Mouse (Mus musculus): ENCODE measurements around the gene Clip1. TPM values are rescaled to one million over a fixed set of nuclear protein-coding genes. Genes with fewer than 3 reads are reported as not detected.

Gene Clip1
- polyA plus RNA-seq, 1 experiment from 2014 or later, result 12.2 TPM

DNA sequence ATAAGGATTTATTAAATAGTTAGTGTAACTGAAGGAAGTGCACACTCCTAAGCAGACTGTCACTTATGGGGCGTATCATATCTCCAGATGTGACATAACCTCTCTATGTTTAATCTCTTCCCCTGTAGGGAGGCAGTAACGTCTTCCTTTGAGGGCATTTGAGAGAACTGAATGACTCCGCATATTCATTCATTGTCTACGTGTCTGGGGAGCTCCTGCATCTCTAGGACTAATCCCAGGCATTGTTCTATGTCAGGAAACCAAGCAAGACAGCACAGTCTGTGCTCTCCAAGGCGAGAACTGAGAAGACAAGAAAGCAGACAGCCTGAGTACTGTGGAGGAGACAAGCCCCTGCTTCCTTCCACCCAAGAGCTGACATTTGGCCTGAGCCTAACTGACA lies 29.5 kb downstream of the Clip1 start:
- no peaks in the 10 kb centered on the region for H3K9me3 ChIP-seq (ENCODE audit: low read length)
- peaks cover 16% of the 10 kb centered on the region; the same call in 1 of the 2 replicates for H3K36me3 ChIP-seq (replicated peaks; ENCODE audit: insufficient read depth, low read length)
- DNase-seq (no peak), ATAC-seq (peak; percentile 68)
- WGBS (ENCODE audit: insufficient replicate concordance), result 42% methylated on average over 5 of the region's 5 CpGs
- peaks cover 5% of the 10 kb centered on the region; the same call in 1 of the 2 replicates for H3K4me1 ChIP-seq (ENCODE audit: insufficient read depth)
- H3K4me2 ChIP-seq (ENCODE audit: low read depth, low read length), result no peak overlapping the region
- H3K9ac ChIP-seq (replicated peaks), result no peak overlapping the region
- H3K27me3 ChIP-seq (ENCODE audit: insufficient read depth, low read length), result no peaks in the 10 kb centered on the region
- H3K4me3 ChIP-seq (ENCODE audit: low read depth, low read length), result no peak overlapping the region
- TF ChIP-seq EP300 (IDR thresholded peaks at IDR 0.05; ENCODE audit: low read depth) (peak; percentile 63), CTCF (IDR thresholded peaks at IDR 0.05; ENCODE audit: low read depth) (no peak)
- H3K27ac ChIP-seq (ENCODE audit: low read depth), result no peak overlapping the region

GRCm38 (mm10) chr5:123653287-123653801 lies 31.1 kb downstream of the Clip1 start:
- 78% methylated on average over 11 of the region's 11 CpGs for WGBS (ENCODE audit: insufficient replicate concordance)
- Histone ChIP-seq H3K9ac (replicated peaks) (no peak overlapping the region), H3K27ac (ENCODE audit: low read depth) (no peak overlapping the region), H3K4me1 (ENCODE audit: insufficient read depth) (peaks cover 5% of the 10 kb centered on the region; the same call in 1 of the 2 replicates), H3K27me3 (ENCODE audit: insufficient read depth, low read length) (no peaks in the 10 kb centered on the region), H3K4me3 (ENCODE audit: low read depth, low read length) (no peak overlapping the region), H3K4me2 (ENCODE audit: low read depth, low read length) (no peak overlapping the region), H3K9me3 (ENCODE audit: low read length) (no peaks in the 10 kb centered on the region), H3K36me3 (replicated peaks; ENCODE audit: insufficient read depth, low read length) (peaks cover 16% of the 10 kb centered on the region; the same call in 1 of the 2 replicates)
- TF ChIP-seq EP300 (IDR thresholded peaks at IDR 0.05; ENCODE audit: low read depth), result no peak
- TF ChIP-seq CTCF (IDR thresholded peaks at IDR 0.05; ENCODE audit: low read depth), result no peak
- ATAC-seq, result no peak
- DNase-seq, result no peak

- 40% methylated on average over 2 of the region's 2 CpGs for WGBS (ENCODE audit: insufficient replicate concordance)
- DNase-seq, result no peak
Measured at GRCm38 (mm10) chr5:123650825-123651224, 33.6 kb downstream of the Clip1 start.

DNA sequence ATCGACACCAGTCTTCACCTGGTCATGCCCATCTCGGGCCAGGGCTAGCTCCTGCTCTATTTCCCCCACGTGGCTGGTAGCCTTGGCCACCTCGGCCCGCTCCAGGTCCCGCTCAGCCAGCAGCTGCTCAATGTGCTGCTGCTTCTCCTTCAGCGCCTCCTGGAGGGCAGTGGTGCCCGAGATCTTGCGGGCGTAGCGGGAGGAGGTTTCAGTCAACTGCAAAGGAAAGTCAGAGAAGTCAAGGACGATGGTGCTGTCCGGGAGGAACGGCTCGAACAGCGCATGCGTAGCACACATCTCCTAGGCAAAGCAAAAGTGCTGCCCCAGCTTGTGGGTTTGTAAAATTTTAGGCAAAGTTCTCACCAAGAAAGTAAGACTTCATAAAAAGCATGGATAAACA lies 42.0 kb downstream of the Clip1 start:
- Histone ChIP-seq H3K4me1 (ENCODE audit: insufficient read depth) (no peaks in the 10 kb centered on the region), H3K27ac (ENCODE audit: low read depth) (no peak overlapping the region), H3K4me3 (ENCODE audit: low read depth, low read length) (no peak overlapping the region), H3K9me3 (ENCODE audit: low read length) (no peaks in the 10 kb centered on the region), H3K4me2 (ENCODE audit: low read depth, low read length) (no peak overlapping the region), H3K27me3 (ENCODE audit: insufficient read depth, low read length) (no peaks in the 10 kb centered on the region), H3K36me3 (replicated peaks; ENCODE audit: insufficient read depth, low read length) (peaks cover 30% of the 10 kb centered on the region), H3K9ac (replicated peaks) (no peak overlapping the region)
- 86% methylated on average over 17 of the region's 17 CpGs for WGBS (ENCODE audit: insufficient replicate concordance)
- ATAC-seq (no peak), DNase-seq (no peak)
- TF ChIP-seq EP300 (IDR thresholded peaks at IDR 0.05; ENCODE audit: low read depth), result no peak
- TF ChIP-seq CTCF (IDR thresholded peaks at IDR 0.05; ENCODE audit: low read depth), result 0 out of 2 replicates have a peak, but pooled peaks have one; percentile 13

More at GRCm38 (mm10) chr5:123650825-123651224, 33.6 kb downstream of the Clip1 start:
- no peak overlapping the region for H3K27ac ChIP-seq (ENCODE audit: low read depth)
- TF ChIP-seq CTCF (IDR thresholded peaks at IDR 0.05; ENCODE audit: low read depth) (peak; percentile 20; the same call in 1 of the 2 replicates), EP300 (IDR thresholded peaks at IDR 0.05; ENCODE audit: low read depth) (no peak)
- H3K27me3 ChIP-seq (ENCODE audit: insufficient read depth, low read length), result no peaks in the 10 kb centered on the region
- H3K4me3 ChIP-seq (ENCODE audit: low read depth, low read length), result no peak overlapping the region
- no peak overlapping the region for H3K4me2 ChIP-seq (ENCODE audit: low read depth, low read length)
- H3K4me1 ChIP-seq (ENCODE audit: insufficient read depth), result no peaks in the 10 kb centered on the region
- ATAC-seq, result no peak
- H3K36me3 ChIP-seq (replicated peaks; ENCODE audit: insufficient read depth, low read length), result peaks cover 26% of the 10 kb centered on the region
- H3K9me3 ChIP-seq (ENCODE audit: low read length), result no peaks in the 10 kb centered on the region
- no peak overlapping the region for H3K9ac ChIP-seq (replicated peaks)

GRCm38 (mm10) chr5:123641259-123641900 lies 43.0 kb downstream of the Clip1 start:
- H3K27ac ChIP-seq (ENCODE audit: low read depth), result no peak overlapping the region

GRCm38 (mm10) chr5:123640181-123640580 lies 44.2 kb downstream of the Clip1 start:
- WGBS (ENCODE audit: insufficient replicate concordance), result 84% methylated on average over 9 of the region's 9 CpGs
- H3K9ac ChIP-seq (replicated peaks), result no peak overlapping the region
- H3K27ac ChIP-seq (ENCODE audit: low read depth), result no peak overlapping the region
- H3K4me2 ChIP-seq (ENCODE audit: low read depth, low read length), result no peak overlapping the region
- H3K36me3 ChIP-seq (replicated peaks; ENCODE audit: insufficient read depth, low read length), result peaks cover 18% of the 10 kb centered on the region
- ATAC-seq (no peak), DNase-seq (no peak)
- TF ChIP-seq CTCF (IDR thresholded peaks at IDR 0.05; ENCODE audit: low read depth), result no peak
- no peak for TF ChIP-seq EP300 (IDR thresholded peaks at IDR 0.05; ENCODE audit: low read depth)
- no peaks in the 10 kb centered on the region for H3K4me1 ChIP-seq (ENCODE audit: insufficient read depth)
- no peaks in the 10 kb centered on the region for H3K9me3 ChIP-seq (ENCODE audit: low read length)
- no peak overlapping the region for H3K4me3 ChIP-seq (ENCODE audit: low read depth, low read length)
- no peaks in the 10 kb centered on the region for H3K27me3 ChIP-seq (ENCODE audit: insufficient read depth, low read length)

More at GRCm38 (mm10) chr5:123641259-123641900, 43.0 kb downstream of the Clip1 start:
- TF ChIP-seq CTCF (IDR thresholded peaks at IDR 0.05; ENCODE audit: low read depth) (no peak), EP300 (IDR thresholded peaks at IDR 0.05; ENCODE audit: low read depth) (no peak)
- Histone ChIP-seq H3K27me3 (ENCODE audit: insufficient read depth, low read length) (no peaks in the 10 kb centered on the region), H3K4me3 (ENCODE audit: low read depth, low read length) (no peak overlapping the region), H3K4me2 (ENCODE audit: low read depth, low read length) (no peak overlapping the region), H3K4me1 (ENCODE audit: insufficient read depth) (no peaks in the 10 kb centered on the region), H3K9me3 (ENCODE audit: low read length) (no peaks in the 10 kb centered on the region), H3K36me3 (replicated peaks; ENCODE audit: insufficient read depth, low read length) (peaks cover 28% of the 10 kb centered on the region), H3K9ac (replicated peaks) (no peak overlapping the region)
- ATAC-seq (no peak; the same call in 1 of the 2 replicates), DNase-seq (no peak)
- 69% methylated on average over 7 of the region's 7 CpGs for WGBS (ENCODE audit: insufficient replicate concordance)
